Mouse (Mus musculus) CH12.LX (cell line): Measurements from ENCODE around the gene Kdm2b. TPM values are rescaled to one million over a fixed set of nuclear protein-coding genes. Genes with fewer than 3 reads are reported as not detected.

Experiments
- DNase-seq: peaks from one replicate; pipeline ENCODE4 v3.0.0-alpha.2; 2013; ENCODE audit errors: extremely low read depth
- H3K27ac ChIP-seq: 2 replicates; pipeline ENCODE4 v1.5.1; 2012; ENCODE audit warnings: low read depth, mild to moderate bottlenecking, control low read depth, moderate library complexity; ENCODE audit not compliant: insufficient read depth
- H3K27me3 ChIP-seq: replicated peaks from 2 replicates; pipeline ENCODE3; 2012; ENCODE audit warnings: inconsistent platforms
- H3K36me3 ChIP-seq, 2 experiments: replicated peaks in 1 of 2; 2 replicates each; pipeline versions ENCODE3 to v1.6.1; 2012; ENCODE audit warnings: inconsistent platforms in 1 of 2, low read length in 1 of 2, mild to moderate bottlenecking in 1 of 2, mixed read lengths in 1 of 2, moderate library complexity in 1 of 2; ENCODE audit not compliant: control insufficient read depth in 1 of 2, insufficient read depth in 1 of 2
- H3K4me1 ChIP-seq, 2 experiments: 2 replicates each; pipeline ENCODE4 v1.6.1; 2012; ENCODE audit warnings: inconsistent platforms in 1 of 2, moderate library complexity in 1 of 2; ENCODE audit not compliant: insufficient read depth in 2 of 2, control insufficient read depth in 1 of 2
- H3K4me2 ChIP-seq: 2 replicates; pipeline ENCODE4 v1.6.1; 2012; ENCODE audit warnings: low read depth, mild to moderate bottlenecking, control low read depth; ENCODE audit not compliant: poor library complexity, insufficient read depth, severe bottlenecking
- H3K4me3 ChIP-seq, 3 experiments: fragments of 150-350 bp in 1 of 3; sonication (generic) in 1 of 3; replicated peaks in 1 of 3; 2 replicates each; pipeline versions ENCODE3 to v1.5.1; 2011 to 2012; ENCODE audit warnings: low read depth in 2 of 3, low read length in 2 of 3, mild to moderate bottlenecking in 2 of 3, moderate library complexity in 2 of 3, control low read depth in 1 of 3, improper control_type of control experiment in 1 of 3, inconsistent platforms in 1 of 3, mixed read lengths in 1 of 3; ENCODE audit not compliant: poor library complexity in 1 of 3
- H3K79me2 ChIP-seq: replicated peaks from 2 replicates; pipeline ENCODE4 v1.6.1; 2012; ENCODE audit warnings: mild to moderate bottlenecking, moderate library complexity; ENCODE audit not compliant: control insufficient read depth, poor library complexity, insufficient read depth, severe bottlenecking; ENCODE audit errors: extremely low read depth
- H3K9ac ChIP-seq: 2 replicates; pipeline ENCODE4 v1.6.1; 2012; ENCODE audit warnings: low read depth, mild to moderate bottlenecking, control low read depth, moderate library complexity; ENCODE audit not compliant: insufficient read depth
- H3K9me3 ChIP-seq: replicated peaks from 2 replicates; pipeline ENCODE3; 2012; ENCODE audit warnings: low read length, inconsistent platforms, mixed read lengths
- BHLHE40 ChIP-seq: IDR thresholded peaks from 2 replicates; pipeline ENCODE4 v1.6.1; 2011; ENCODE audit warnings: mild to moderate bottlenecking, low read depth, low read length, improper control_type of control experiment
- CHD1 ChIP-seq: IDR thresholded peaks from 2 replicates; pipeline ENCODE4 v1.6.1; 2012; ENCODE audit warnings: low read depth, low read length, improper control_type of control experiment, inconsistent platforms
- CHD2 ChIP-seq: IDR thresholded peaks from 2 replicates; pipeline ENCODE4 v1.6.1; 2011; ENCODE audit warnings: low read length, improper control_type of control experiment
- CTCF ChIP-seq, 2 experiments: IDR thresholded peaks in 1 of 2; conservative IDR thresholded peaks in 1 of 2; 2 replicates each; pipeline ENCODE4 v1.5.1; 2011 to 2012; ENCODE audit warnings: low read depth in 2 of 2, low read length in 2 of 2, improper control_type of control experiment in 1 of 2, inconsistent platforms in 1 of 2, mild to moderate bottlenecking in 1 of 2, moderate library complexity in 1 of 2
- E2F4 ChIP-seq: IDR thresholded peaks from 2 replicates; pipeline ENCODE4 v1.6.1; 2011; ENCODE audit warnings: low read depth, low read length, improper control_type of control experiment; ENCODE audit not compliant: insufficient replicate concordance
- ELF1 ChIP-seq: IDR thresholded peaks from 2 replicates; pipeline ENCODE4 v1.6.1; 2014; ENCODE audit warnings: low read depth, mild to moderate bottlenecking, inconsistent platforms, low read length, improper control_type of control experiment
- EP300 ChIP-seq: IDR thresholded peaks from 2 replicates; pipeline ENCODE4 v1.6.1; 2011; ENCODE audit warnings: low read length, improper control_type of control experiment
- ETS1 ChIP-seq: conservative IDR thresholded peaks from 2 replicates; pipeline ENCODE4 v1.6.1; 2012; ENCODE audit warnings: low read depth, mild to moderate bottlenecking, inconsistent platforms, low read length, improper control_type of control experiment, moderate library complexity
- GABPA ChIP-seq: IDR thresholded peaks from 2 replicates; pipeline ENCODE4 v1.6.1; 2012; ENCODE audit warnings: low read depth, low read length, improper control_type of control experiment, inconsistent platforms; ENCODE audit not compliant: insufficient replicate concordance
- HCFC1 ChIP-seq: IDR thresholded peaks from 2 replicates; pipeline ENCODE4 v1.6.1; 2012; ENCODE audit warnings: low read depth, mild to moderate bottlenecking, inconsistent platforms, low read length, improper control_type of control experiment
- IRF4 ChIP-seq: IDR thresholded peaks from 2 replicates; pipeline ENCODE4 v1.6.1; 2014; ENCODE audit warnings: low read depth, mild to moderate bottlenecking, inconsistent platforms, low read length, improper control_type of control experiment
- JUN ChIP-seq: IDR thresholded peaks from 2 replicates; pipeline ENCODE4 v1.6.1; 2011; ENCODE audit warnings: low read depth, mild to moderate bottlenecking, low read length, improper control_type of control experiment, moderate library complexity; ENCODE audit not compliant: insufficient read depth
- JUND ChIP-seq: conservative IDR thresholded peaks from 2 replicates; pipeline ENCODE4 v1.6.1; 2011; ENCODE audit warnings: low read depth, low read length, improper control_type of control experiment
- KAT2A ChIP-seq: IDR thresholded peaks from 2 replicates; pipeline ENCODE4 v1.6.1; 2012; ENCODE audit warnings: low read length, improper control_type of control experiment, inconsistent platforms; ENCODE audit not compliant: insufficient replicate concordance
- MAFK ChIP-seq: IDR thresholded peaks from 2 replicates; pipeline ENCODE4 v1.6.1; 2011; ENCODE audit warnings: low read length, improper control_type of control experiment; ENCODE audit not compliant: insufficient replicate concordance
- MAX ChIP-seq: IDR thresholded peaks from 2 replicates; pipeline ENCODE4 v1.6.1; 2011; ENCODE audit warnings: low read length, improper control_type of control experiment
- MAZ ChIP-seq: IDR thresholded peaks from 2 replicates; pipeline ENCODE4 v1.6.1; 2012; ENCODE audit warnings: low read depth, mild to moderate bottlenecking, inconsistent platforms, low read length, improper control_type of control experiment, moderate library complexity
- MEF2A ChIP-seq: IDR thresholded peaks from 2 replicates; pipeline ENCODE4 v1.6.1; 2014; ENCODE audit warnings: low read depth, mild to moderate bottlenecking, inconsistent platforms, low read length, improper control_type of control experiment, borderline replicate concordance
- MXI1 ChIP-seq: IDR thresholded peaks from 2 replicates; pipeline ENCODE4 v1.6.1; 2011; ENCODE audit warnings: mild to moderate bottlenecking, low read depth, low read length, improper control_type of control experiment
- MYC ChIP-seq: IDR thresholded peaks from 2 replicates; pipeline ENCODE4 v1.6.1; 2011; ENCODE audit warnings: low read depth, mild to moderate bottlenecking, improper control_type of control experiment, low read length
- NELFE ChIP-seq: IDR thresholded peaks from 2 replicates; pipeline ENCODE4 v1.6.1; 2011; ENCODE audit warnings: low read depth, low read length, improper control_type of control experiment
- NRF1 ChIP-seq: IDR thresholded peaks from 2 replicates; pipeline ENCODE4 v1.6.1; 2014; ENCODE audit warnings: low read depth, mild to moderate bottlenecking, inconsistent platforms, low read length, improper control_type of control experiment, moderate library complexity
- PAX5 ChIP-seq: IDR thresholded peaks from 2 replicates; pipeline ENCODE4 v1.6.1; 2012; ENCODE audit warnings: low read length, inconsistent platforms, mixed read lengths
- POLR2A ChIP-seq: IDR thresholded peaks from 2 replicates; pipeline ENCODE4 v1.6.1; 2011; ENCODE audit warnings: low read depth, mild to moderate bottlenecking, improper control_type of control experiment, low read length
- POLR2AphosphoS2 ChIP-seq: IDR thresholded peaks from 2 replicates; pipeline ENCODE4 v1.6.1; 2011; ENCODE audit warnings: low read depth, low read length, improper control_type of control experiment
- RAD21 ChIP-seq: IDR thresholded peaks from 2 replicates; pipeline ENCODE4 v1.6.1; 2011; ENCODE audit warnings: low read depth, mild to moderate bottlenecking, low read length, improper control_type of control experiment, moderate library complexity
- RCOR1 ChIP-seq: conservative IDR thresholded peaks from 2 replicates; pipeline ENCODE4 v1.6.1; 2012; ENCODE audit warnings: low read depth, mild to moderate bottlenecking, inconsistent platforms, low read length, improper control_type of control experiment
- SIN3A ChIP-seq: IDR thresholded peaks from 2 replicates; pipeline ENCODE4 v1.6.1; 2012; ENCODE audit warnings: low read length, improper control_type of control experiment, inconsistent platforms
- SMC3 ChIP-seq: IDR thresholded peaks from 2 replicates; pipeline ENCODE4 v1.6.1; 2011; ENCODE audit warnings: low read depth, low read length, improper control_type of control experiment
- TBP ChIP-seq: conservative IDR thresholded peaks from 2 replicates; pipeline ENCODE4 v1.6.1; 2011; ENCODE audit warnings: low read depth, low read length, improper control_type of control experiment
- TCF12 ChIP-seq: IDR thresholded peaks from 2 replicates; pipeline ENCODE4 v1.6.1; 2014; ENCODE audit warnings: low read depth, mild to moderate bottlenecking, inconsistent platforms, low read length, improper control_type of control experiment
- UBTF ChIP-seq: IDR thresholded peaks from 2 replicates; pipeline ENCODE4 v1.6.1; 2012; ENCODE audit warnings: low read depth, mild to moderate bottlenecking, inconsistent platforms, low read length, improper control_type of control experiment, moderate library complexity
- USF1 ChIP-seq: IDR thresholded peaks from 2 replicates; pipeline ENCODE4 v1.6.1; 2014; ENCODE audit warnings: low read depth, mild to moderate bottlenecking, inconsistent platforms, low read length, improper control_type of control experiment
- USF2 ChIP-seq: conservative IDR thresholded peaks from 2 replicates; pipeline ENCODE4 v1.6.1; 2011; ENCODE audit warnings: low read depth, low read length, improper control_type of control experiment
- ZC3H11A ChIP-seq: IDR thresholded peaks from 2 replicates; pipeline ENCODE4 v1.6.1; 2012; ENCODE audit warnings: low read depth, mild to moderate bottlenecking, inconsistent platforms, low read length, improper control_type of control experiment
- ZKSCAN1 ChIP-seq: IDR thresholded peaks from 2 replicates; pipeline ENCODE4 v1.6.1; 2012; ENCODE audit warnings: low read depth, inconsistent platforms, low read length, improper control_type of control experiment, borderline replicate concordance
- ZMIZ1 ChIP-seq: IDR thresholded peaks from 2 replicates; pipeline ENCODE4 v1.6.1; 2012; ENCODE audit warnings: low read depth, mild to moderate bottlenecking, inconsistent platforms, low read length, improper control_type of control experiment
- ZNF384 ChIP-seq: IDR thresholded peaks from 2 replicates; pipeline ENCODE4 v1.6.1; 2012; ENCODE audit warnings: low read depth, low read length, improper control_type of control experiment, inconsistent platforms
- dilution Hi-C: fragments of 300-500 bp; cut with MboI; formaldehyde crosslinking; loops from 2 replicates; pipeline ENCODE4 v1.14.3; 2020; ENCODE audit warnings: low sequenced_read_pairs; ENCODE audit not compliant: extremely low pct_unique_long_range_greater_than_20kb, extremely low pct_ligation_motif_present
- in situ Hi-C: fragments of 300-500 bp; cut with MboI; formaldehyde crosslinking; loops from 3 replicates; pipeline ENCODE4 v1.14.3; 2019; ENCODE audit warnings: low sequenced_read_pairs, low pct_ligation_motif_present, low pct_unique_long_range_greater_than_20kb, mixed read lengths
- polyA plus RNA-seq: library from polyadenylated mRNA; unstranded; fragments of >175 nt; gene quantifications from 2 replicates; pipeline ENCODE4 v1.2.1, GENCODE M21; 2012; ENCODE audit warnings: low read depth; ENCODE audit not compliant: insufficient read length
- total RNA-seq, 2 experiments: library from RNA; depleted of rRNA; stranded (reverse); fragments of 300-350 nt in 1 of 2; fragments of >200 nt in 1 of 2; gene quantifications; 2 replicates each; pipeline ENCODE4 v1.2.3; 2012 to 2014

Gene Kdm2b
- total and polyA plus RNA-seq, 3 experiments = 69.3 to 138 (median 80.1) TPM

GRCm38 (mm10) chr5:122987211-122988020, 2.2 kb downstream of the Kdm2b start:
- peak; percentile 37 for DNase-seq
- peaks cover 13 to 59% of the 10 kb centered on the region in 2 experiments for H3K4me1 ChIP-seq

GRCm38 (mm10) chr5:122986091-122986493, 3.5 kb downstream of the Kdm2b start:
- Histone ChIP-seq H3K4me3 (peak overlapping the region in 2 of 3 experiments; percentile 59 to 76), H3K36me3 (peaks cover 0 to 19% of the 10 kb centered on the region in 2 experiments), H3K4me1 (peaks cover 13 to 59% of the 10 kb centered on the region in 2 experiments), H3K27ac (peak overlapping the region; percentile 76), H3K9me3 (no peaks in the 10 kb centered on the region), H3K27me3 (no peaks in the 10 kb centered on the region), H3K9ac (peak overlapping the region; percentile 74), H3K79me2 (peaks cover 6% of the 10 kb centered on the region), H3K4me2 (peak overlapping the region; percentile 67)
- peak; percentile 76 for DNase-seq
- dilution Hi-C loops (no loop called here), in situ Hi-C loops (no loop called here)
- TF ChIP-seq NRF1 (no peak), MAX (no peak), SMC3 (no peak), ZC3H11A (no peak), ELF1 (0 out of 2 replicates have a peak, but pooled peaks have one; percentile 29), MAFK (no peak), CHD2 (peak; percentile 88), EP300 (peak; percentile 84), MYC (peak; percentile 70), POLR2A (no peak), ETS1 (peak; percentile 94), MEF2A (peak; percentile 82), CTCF (conservative IDR thresholded peaks at IDR 0.05 in 1 of 2, IDR thresholded peaks at IDR 0.05 in 1 of 2; ENCODE audit: low read depth in 2 of 2, low read length in 2 of 2) (no peak; a peak in 1 of 4 replicates), PAX5 (no peak), JUN (peak; percentile 42; the same call in 1 of the 2 replicates), TBP (peak; percentile 46; the same call in 1 of the 2 replicates), USF1 (no peak)

More at GRCm38 (mm10) chr5:122987211-122988020, 2.2 kb downstream of the Kdm2b start:
- H3K4me3 ChIP-seq = peak overlapping the region; percentile 59 to 76 (median 63)
- peak overlapping the region; percentile 64 for H3K9ac ChIP-seq
- in situ Hi-C loops (no loop called here), dilution Hi-C loops (no loop called here)
- H3K4me2 ChIP-seq = peak overlapping the region; percentile 67
- peaks cover 0 to 10% of the 10 kb centered on the region in 2 experiments for H3K36me3 ChIP-seq
- no peaks in the 10 kb centered on the region for H3K9me3 ChIP-seq
- peaks cover 13% of the 10 kb centered on the region for H3K79me2 ChIP-seq
- peak overlapping the region; percentile 76 for H3K27ac ChIP-seq
- TF ChIP-seq MAX = peak; percentile 82
- TF ChIP-seq ZKSCAN1 = no peak
- TF ChIP-seq KAT2A = no peak
- TF ChIP-seq RCOR1 = no peak
- no peak for TF ChIP-seq POLR2AphosphoS2
- no peak for TF ChIP-seq ZNF384
- 0 out of 2 replicates have a peak, but pooled peaks have one; percentile 12 for TF ChIP-seq ZMIZ1
- no peak for TF ChIP-seq MEF2A
- no peak for TF ChIP-seq JUN
- no peak; the same call in 1 of the 2 replicates for TF ChIP-seq HCFC1
- peak; percentile 66 for TF ChIP-seq POLR2A
- peak; percentile 80 for TF ChIP-seq BHLHE40
- TF ChIP-seq UBTF = no peak
- TF ChIP-seq PAX5 = no peak
- TF ChIP-seq CHD1 = no peak
- TF ChIP-seq RAD21 = no peak
- peak; percentile 18; the same call in 1 of the 2 replicates for TF ChIP-seq CHD2
- peak; percentile 89 for TF ChIP-seq SIN3A
- no peak for TF ChIP-seq E2F4
- peak; percentile 66; the same call in 1 of the 2 replicates for TF ChIP-seq IRF4
- peak; percentile 55 for TF ChIP-seq TCF12
- TF ChIP-seq CTCF (conservative IDR thresholded peaks at IDR 0.05 in 1 of 2, IDR thresholded peaks at IDR 0.05 in 1 of 2; ENCODE audit: low read depth in 2 of 2, low read length in 2 of 2) = no peak
- TF ChIP-seq ETS1 = peak; percentile 55; the same call in 1 of the 2 replicates
- TF ChIP-seq MAZ = no peak; the same call in 1 of the 2 replicates
- no peak for TF ChIP-seq SMC3
- 0 out of 2 replicates have a peak, but pooled peaks have one; percentile 26 for TF ChIP-seq MYC
- TF ChIP-seq EP300 = no peak
- TF ChIP-seq JUND = no peak
- TF ChIP-seq USF2 = no peak
- TF ChIP-seq NRF1 = no peak
- no peak for TF ChIP-seq ZC3H11A
- no peak for TF ChIP-seq GABPA
- TF ChIP-seq NELFE = no peak
- TF ChIP-seq MXI1 = peak; percentile 99
- no peak for TF ChIP-seq USF1
- no peak for TF ChIP-seq MAFK
- TF ChIP-seq TBP = no peak
- no peak for TF ChIP-seq ELF1
- TF ChIP-seq, all 38 proteins: peak for 11
- no peaks in the 10 kb centered on the region for H3K27me3 ChIP-seq
